Mouse (Mus musculus) C2C12 (cell line): ENCODE data around the gene Pabpn1l.

Source experiments
- CEBPB ChIP-seq: IDR thresholded peaks from one replicate; pipeline ENCODE4 v1.6.1; 2011; ENCODE audit warnings: low read depth, mild to moderate bottlenecking, control low read depth, moderate library complexity
- CTCF ChIP-seq: IDR thresholded peaks from one replicate; pipeline ENCODE4 v1.5.1; 2011; ENCODE audit not compliant: control insufficient read depth, insufficient read depth, insufficient read length
- MAX ChIP-seq: IDR thresholded peaks from one replicate; pipeline ENCODE4 v1.6.1; 2011; ENCODE audit warnings: mild to moderate bottlenecking, control low read depth
- MYOG ChIP-seq: IDR thresholded peaks from one replicate; pipeline ENCODE4 v1.6.1; 2011; ENCODE audit not compliant: control insufficient read depth, insufficient read length; ENCODE audit errors: extremely low read depth
- USF1 ChIP-seq: IDR thresholded peaks from one replicate; pipeline ENCODE4 v1.6.1; 2011; ENCODE audit warnings: low read depth, mild to moderate bottlenecking, control low read depth, moderate library complexity

DNA sequence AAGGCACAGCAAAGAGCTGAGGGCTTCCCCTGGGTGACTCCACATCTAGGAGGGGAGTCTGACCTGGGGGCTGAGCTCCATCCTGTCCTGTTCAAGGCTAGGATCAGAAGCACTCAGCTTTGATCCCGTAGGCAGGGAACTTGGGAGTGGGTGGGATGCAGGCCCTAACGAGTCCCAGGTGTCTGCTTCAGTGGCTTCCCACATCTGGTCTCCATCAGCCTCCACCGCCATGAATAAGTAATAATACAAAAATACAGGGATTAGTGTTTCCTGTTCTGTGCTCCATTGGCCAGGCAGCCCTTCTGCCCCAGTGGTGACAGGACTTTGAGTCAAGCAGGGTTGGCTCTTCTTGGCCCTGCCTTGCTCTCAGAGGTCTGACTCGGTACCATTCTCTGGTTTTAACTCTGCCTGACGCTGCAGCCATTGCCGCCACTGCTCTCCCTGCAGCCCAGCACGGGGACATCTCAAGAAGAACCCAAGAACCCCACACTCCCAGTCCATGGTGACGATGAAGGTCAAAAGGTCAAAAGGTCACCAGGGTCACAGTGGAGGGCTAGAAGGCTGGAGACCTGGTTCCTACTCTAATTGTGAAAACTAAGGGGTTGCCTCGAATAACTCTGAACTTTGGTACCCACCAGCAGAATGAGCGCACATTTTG is 35.7 kb upstream of the Pabpn1l start:
- TF ChIP-seq MAX (no peak), CTCF (no peak), MYOG (no peak), USF1 (no peak), CEBPB (no peak)
